Mouse (Mus musculus): Measurements from ENCODE around the gene Zmynd8.

GRCm38 (mm10) chr2:165943113-165943512 is 44.3 kb upstream of the Zmynd8 start:
- TF ChIP-seq CTCF (IDR thresholded peaks at IDR 0.05; ENCODE audit: low read depth), result no peak
- no peak for TF ChIP-seq EP300 (IDR thresholded peaks at IDR 0.05; ENCODE audit: low read depth)

Measured in heart, postnatal 0 days (tissue).